Mouse (Mus musculus) layer of hippocampus, postnatal 14 days (tissue): ENCODE results near the gene Htr5a. TPM values are rescaled to one million over a fixed set of nuclear protein-coding genes. Genes with fewer than 3 reads are reported as not detected.
A peak's percentile ranks its signal among the peaks of the same experiment; 100 is the strongest.

Source experiments
- DNase-seq, 2 experiments: peaks; one replicate each; pipeline ENCODE4 v3.0.0; 2021 to 2022; ENCODE audit warnings: low spot score in 2 of 2, mixed read lengths in 1 of 2
- long read RNA-seq, 2 experiments: library from polyadenylated mRNA; stranded (forward); transcript quantifications; one replicate each; pipeline ENCODE4 v2.0.0; 2021
- total RNA-seq, 2 experiments: library from RNA; stranded (reverse); gene quantifications; 2 replicates each; pipeline ENCODE4 v1.2.3; 2021

Htr5a gene
- 1 to 10 TPM; 6.2 to 6.8 TPM for total RNA-seq
- long read RNA-seq, experiment 1, full-length matches to known transcripts, result 3 of 5 reads
- long read RNA-seq, experiment 1, partial matches to known transcripts, result 0 of 5 reads
- long read RNA-seq, experiment 1, other reads (novel, unspliced or antisense), result 2 of 5 reads
- long read RNA-seq, experiment 2, full-length matches to known transcripts, result 5 of 7 reads
- long read RNA-seq, experiment 2, partial matches to known transcripts, result 0 of 7 reads
- long read RNA-seq, experiment 2, other reads (novel, unspliced or antisense), result 2 of 7 reads

GRCm38 (mm10) chr5:27841701-27842295 is at the start of gene Htr5a:
Gene Htr5a (plus strand): TSS chr5:27842149.
- DNase-seq, result peak; percentile 41 to 42

- no peak for DNase-seq
Measured at GRCm38 (mm10) chr5:27792173-27792470, 49.8 kb upstream of the Htr5a start.

GRCm38 (mm10) chr5:27792531-27793205 is 49.3 kb upstream of the Htr5a start:
- no peak for DNase-seq

- DNase-seq, result peak; percentile 52 to 63
Measured at GRCm38 (mm10) chr5:27793923-27794322, 48.0 kb upstream of the Htr5a start.

DNA sequence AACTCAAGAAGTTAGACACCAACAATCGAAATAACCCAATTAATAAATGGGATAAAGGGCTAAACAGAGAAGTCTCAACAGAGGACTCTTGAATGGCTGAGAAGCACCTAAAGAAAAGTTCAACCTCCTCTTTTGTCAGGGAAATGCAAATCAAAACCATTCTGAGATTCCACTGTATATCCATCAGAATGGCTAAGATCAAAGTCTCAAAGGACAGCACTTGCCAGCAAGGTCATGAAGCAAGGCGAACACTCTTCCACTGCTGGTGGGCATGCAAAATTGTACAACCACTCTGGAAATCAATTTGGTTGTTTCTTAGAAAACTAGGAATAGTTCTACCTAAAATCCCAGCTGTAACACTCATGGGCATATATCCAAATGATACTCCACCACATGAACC is 27.7 kb upstream of the Htr5a start:
- DNase-seq, result no peak

- no peak for DNase-seq
Measured at GRCm38 (mm10) chr5:27818840-27819672, 22.9 kb upstream of the Htr5a start.

- DNase-seq, result no peak
Measured at GRCm38 (mm10) chr5:27821161-27821560, 20.8 kb upstream of the Htr5a start.

- no peak for DNase-seq
Measured at GRCm38 (mm10) chr5:27827971-27828370, 14.0 kb upstream of the Htr5a start.

DNA sequence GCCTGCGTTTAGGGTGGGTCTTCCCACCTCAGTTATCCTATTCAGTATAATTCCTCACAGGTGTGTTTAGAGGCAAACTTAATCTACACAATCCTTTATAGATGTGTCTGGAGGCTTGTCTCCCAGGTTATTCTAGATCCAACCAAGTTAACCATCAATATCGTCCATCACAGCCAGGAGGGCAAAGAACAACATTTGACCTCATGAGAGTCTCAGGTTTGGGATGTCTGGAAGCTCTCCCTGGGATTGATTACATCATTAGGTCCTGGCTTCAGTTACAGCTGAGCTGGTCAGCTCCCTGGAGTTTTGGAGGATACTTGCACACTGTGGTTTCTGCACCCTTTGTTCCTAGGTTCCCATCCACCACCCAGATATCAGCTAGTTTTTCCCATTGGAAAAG is 6.9 kb upstream of the Htr5a start:
- DNase-seq, result no peak

DNA sequence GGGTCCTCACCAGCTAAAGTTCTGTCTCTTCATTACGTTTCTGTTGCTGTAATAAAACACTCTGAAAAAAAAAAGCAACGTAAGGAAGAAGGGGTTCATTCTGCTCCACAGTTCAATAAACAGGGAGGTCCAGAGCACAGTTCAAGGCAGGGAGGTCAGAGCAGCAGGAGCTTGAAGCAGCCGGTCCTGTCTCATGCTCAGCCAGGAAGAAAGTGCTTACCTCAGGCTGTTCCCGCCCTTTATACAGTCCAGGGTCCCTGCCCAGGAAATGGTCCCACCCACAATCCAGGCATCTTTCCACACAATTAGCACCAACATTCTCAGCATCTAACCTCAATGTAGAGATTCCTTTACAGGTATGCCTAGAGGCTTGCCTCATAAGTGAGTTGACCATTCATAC is 3.9 kb upstream of the Htr5a start:
- DNase-seq, result no peak

DNA sequence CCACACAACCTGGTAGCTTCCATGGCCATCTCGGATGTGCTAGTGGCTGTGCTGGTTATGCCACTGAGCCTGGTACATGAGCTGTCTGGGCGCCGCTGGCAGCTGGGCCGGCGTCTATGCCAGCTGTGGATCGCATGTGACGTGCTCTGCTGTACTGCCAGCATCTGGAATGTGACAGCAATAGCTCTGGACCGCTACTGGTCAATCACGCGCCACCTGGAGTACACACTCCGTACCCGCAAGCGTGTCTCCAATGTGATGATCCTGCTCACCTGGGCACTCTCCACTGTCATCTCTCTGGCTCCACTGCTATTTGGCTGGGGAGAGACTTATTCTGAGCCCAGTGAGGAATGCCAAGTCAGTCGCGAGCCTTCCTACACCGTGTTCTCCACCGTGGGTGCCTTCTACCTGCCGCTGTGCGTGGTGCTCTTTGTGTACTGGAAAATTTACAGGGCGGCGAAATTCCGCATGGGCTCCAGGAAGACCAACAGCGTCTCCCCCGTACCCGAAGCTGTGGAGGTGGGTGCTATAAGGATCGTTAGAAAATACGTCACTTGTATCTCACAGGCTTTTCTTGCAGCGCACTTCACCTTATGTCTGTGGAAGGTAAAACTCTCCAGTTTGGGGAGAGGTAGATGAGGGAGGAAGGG is 847 bp downstream of the Htr5a start:
- no peak for DNase-seq

- DNase-seq, result no peak
Measured at GRCm38 (mm10) chr5:27846979-27847378, 5.0 kb downstream of the Htr5a start.

GRCm38 (mm10) chr5:27854290-27854689 is 12.3 kb downstream of the Htr5a start:
- no peak for DNase-seq

DNA sequence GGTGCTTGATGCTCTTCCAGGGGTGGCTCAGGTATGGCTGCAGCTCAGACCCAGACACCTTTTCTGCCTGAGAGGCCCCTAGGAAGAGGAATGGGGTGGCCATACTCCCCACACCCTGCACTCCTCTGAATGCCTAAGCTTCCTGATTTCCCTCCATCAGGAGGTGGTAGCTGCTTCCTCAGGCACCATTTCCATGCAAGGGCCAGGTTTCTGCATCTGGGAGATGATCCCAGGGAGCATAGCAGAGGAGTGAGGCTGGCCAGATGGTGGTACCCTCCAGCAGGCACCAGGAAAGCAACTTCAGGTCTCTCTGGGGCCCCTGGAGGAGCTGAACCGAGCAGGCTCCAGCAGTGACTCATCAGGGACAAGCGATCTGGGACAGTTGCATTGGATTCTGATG is 13.8 kb downstream of the Htr5a start:
- no peak for DNase-seq

GRCm38 (mm10) chr5:27873240-27874082 is 31.5 kb downstream of the Htr5a start:
- DNase-seq, result peak; percentile 32 to 44

DNA sequence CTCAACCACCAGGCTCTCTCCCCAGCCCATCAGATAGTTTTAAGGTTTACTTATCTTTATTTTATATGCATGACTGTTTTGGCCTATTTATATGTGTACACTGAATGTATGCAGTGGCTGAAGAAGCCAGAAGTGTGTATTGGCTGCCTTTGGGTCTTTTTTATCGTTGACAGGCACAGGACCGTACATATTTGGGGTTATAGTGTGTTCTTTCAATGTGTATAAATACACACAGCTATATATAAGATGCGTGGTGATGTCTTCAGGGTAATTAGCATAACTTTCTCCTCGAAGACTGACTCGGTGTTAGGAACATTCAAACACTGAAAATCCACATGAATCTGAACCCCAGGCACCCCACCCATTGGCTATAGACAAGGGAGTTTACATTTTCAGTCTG is 32.3 kb downstream of the Htr5a start:
- no peak for DNase-seq

DNA sequence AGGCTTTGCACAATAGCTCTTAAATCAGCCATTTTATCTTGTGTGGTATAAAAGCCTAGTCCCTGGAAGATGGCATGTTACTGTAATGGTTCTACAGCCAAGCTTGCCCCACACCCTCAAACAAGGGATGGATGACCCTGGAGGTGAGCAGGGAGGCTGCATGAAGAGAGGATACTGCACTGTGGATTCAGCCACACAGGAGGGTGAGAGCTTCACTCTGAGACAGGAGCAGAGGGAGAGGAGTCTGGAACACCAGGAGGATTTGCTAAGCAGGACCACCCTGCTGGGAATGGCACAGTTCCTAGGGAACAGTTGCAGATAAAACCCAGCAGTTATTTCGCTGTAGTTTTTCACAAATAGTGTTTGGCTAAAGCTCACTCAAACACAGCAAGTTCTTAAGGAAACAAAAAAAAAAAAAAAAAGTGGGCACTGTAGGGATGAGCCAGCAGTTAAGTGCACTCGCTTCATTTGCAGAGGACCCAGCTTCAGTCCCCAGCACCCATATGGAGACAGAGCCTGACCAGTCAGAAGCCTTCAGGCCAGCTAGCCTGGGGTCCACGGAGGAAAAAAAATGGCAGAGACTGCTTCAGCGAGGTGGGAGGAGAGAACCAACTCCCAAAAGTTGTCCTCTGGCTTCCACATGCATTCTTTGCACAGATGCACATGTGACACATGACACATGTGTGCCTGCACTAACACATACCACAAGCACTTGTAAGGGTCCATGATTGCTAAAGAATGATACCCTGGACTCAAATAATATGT is 33.6 kb downstream of the Htr5a start:
- DNase-seq, result no peak

- DNase-seq, result no peak
Measured at GRCm38 (mm10) chr5:27878356-27878755, 36.4 kb downstream of the Htr5a start.

GRCm38 (mm10) chr5:27879726-27880125 is 37.8 kb downstream of the Htr5a start:
- no peak for DNase-seq
